Mouse (Mus musculus) gonadal fat pad, adult 2 months (tissue): ENCODE measurements around the gene Zbtb1. TPM values are rescaled to one million over a fixed set of nuclear protein-coding genes. Genes with fewer than 3 reads are reported as not detected.

Experiments used
- polyA plus RNA-seq: library from polyadenylated mRNA; depleted of rRNA; stranded (reverse); fragments of >200 nt; gene quantifications from 2 replicates; pipeline ENCODE4 v1.2.3, GENCODE M21; 2012; rRNA removed

Zbtb1 gene
- polyA plus RNA-seq, 1 experiment, result 2.9 TPM

Other genes with a start within 250 kb of the Zbtb1 start
- gene Esr2, start 193.0 kb upstream of the Zbtb1 start, polyA plus RNA-seq, result 2.6 and 2.9 TPM in 2 replicates
- gene Tex21, start 123.5 kb upstream of the Zbtb1 start, polyA plus RNA-seq, result 0.05 and 0.08 TPM in 2 replicates
- 21.5 and 21.8 TPM in 2 replicates for gene Mthfd1, start 115.0 kb upstream of the Zbtb1 start, polyA plus RNA-seq
- 0.32 and 0.41 TPM in 2 replicates for gene Akap5, start 45.4 kb upstream of the Zbtb1 start, polyA plus RNA-seq
- 8.9 and 10.1 TPM in 2 replicates for gene Zbtb25, start 664 bp upstream of the Zbtb1 start, polyA plus RNA-seq
- gene Hspa2, start 33.9 kb downstream of the Zbtb1 start, polyA plus RNA-seq, result 30.2 and 45.9 TPM in 2 replicates
- 4.0 and 5.8 TPM in 2 replicates for gene Ppp1r36, start 47.3 kb downstream of the Zbtb1 start, polyA plus RNA-seq
- 31.6 and 34.0 TPM in 2 replicates for gene Plekhg3, start 160.6 kb downstream of the Zbtb1 start, polyA plus RNA-seq